Mouse (Mus musculus) cortical plate, adult 2 months (tissue): ENCODE data around the gene Camsap1.

Experiments used
- CTCF ChIP-seq: fragments of 200-500 bp; IDR thresholded peaks from 2 replicates; pipeline ENCODE4 v1.5.1; 2011; ENCODE audit warnings: mild to moderate bottlenecking, control low read depth, low read length; ENCODE audit not compliant: insufficient read depth; ENCODE audit errors: extremely low read depth
- POLR2A ChIP-seq: fragments of 200-500 bp; IDR thresholded peaks from 2 replicates; pipeline ENCODE4 v1.6.1; 2011; ENCODE audit warnings: mild to moderate bottlenecking, low read length, control low read depth; ENCODE audit not compliant: insufficient read depth; ENCODE audit errors: extremely low read depth

GRCm38 (mm10) chr2:26013674-26014073, 30.6 kb upstream of the Camsap1 start:
- TF ChIP-seq POLR2A (no peak), CTCF (no peak)
